Mouse (Mus musculus): ENCODE data around the gene Klf17.

DNA sequence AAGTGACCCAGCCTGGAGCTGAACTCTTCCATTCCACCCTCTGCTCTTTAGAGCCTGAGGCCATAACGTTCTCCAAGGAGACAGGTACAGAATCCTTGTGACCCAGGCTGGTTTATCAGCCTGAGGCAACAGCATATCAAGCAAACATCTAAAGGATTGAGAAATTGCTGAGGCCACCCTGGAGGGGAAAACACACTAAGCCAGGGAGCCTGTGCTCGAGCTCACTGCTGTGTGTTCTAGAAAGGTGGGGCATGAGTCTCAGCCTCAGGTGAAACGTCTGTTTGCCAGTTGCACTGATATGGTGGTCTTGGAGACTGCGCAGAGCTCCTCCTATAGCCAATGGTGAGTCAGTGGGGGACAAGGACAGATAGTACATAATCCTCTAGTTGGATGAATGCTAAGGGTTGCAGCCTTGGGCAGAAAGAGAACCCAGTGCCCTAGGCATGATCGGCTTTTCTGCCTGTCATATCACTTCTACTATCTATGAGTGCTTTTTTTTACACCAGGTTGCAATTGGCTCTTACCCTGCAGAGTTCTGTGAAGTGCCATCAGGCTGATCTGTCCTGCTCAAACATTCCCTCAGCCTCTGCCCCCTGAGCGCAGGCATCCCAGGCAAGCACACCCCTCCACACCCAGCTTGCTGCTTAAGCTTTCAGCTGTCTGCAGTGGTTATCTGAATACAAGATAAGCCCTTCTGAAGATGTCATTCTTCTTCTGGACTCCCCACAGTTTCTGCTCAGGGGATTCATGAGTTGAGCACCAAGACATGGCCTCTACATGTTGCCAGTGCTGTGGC, 51.9 kb downstream of the Klf17 start:
- TF ChIP-seq CTCF (IDR thresholded peaks at IDR 0.05; ENCODE audit: low read depth) (no peak), EP300 (IDR thresholded peaks at IDR 0.05; ENCODE audit: low read depth) (no peak)

Measured in liver, postnatal 0 days (tissue).